Mouse (Mus musculus): ENCODE results near the gene Cd46.

GRCm38 (mm10) chr1:195016811-195017501 lies 75.1 kb downstream of the Cd46 start:
- TF ChIP-seq POLR2A (IDR thresholded peaks at IDR 0.05; ENCODE audit: insufficient read depth, low read depth, low read length) (no peak), CTCF (IDR thresholded peaks at IDR 0.05; ENCODE audit: insufficient read depth, low read depth, low read length) (peak; percentile 15; the same call in 1 of the 2 replicates)
